Mouse (Mus musculus) hindbrain, embryonic 11.5 days (tissue): ENCODE data around the gene Polr3h. TPM values are rescaled to one million over a fixed set of nuclear protein-coding genes. Genes with fewer than 3 reads are reported as not detected.
"Not testable (repeated sequence)": the region's sequence is repeated elsewhere in the genome, so short reads cannot be mapped to it uniquely, and the experiment has no call there.

ENCODE experiments used
- ATAC-seq: fragments of 200-750 bp; cut with Nextera tagmentation; 2 replicates; pipeline ENCODE4 v1.8.0; 2017; ENCODE audit warnings: mild to moderate bottlenecking, moderate TSS enrichment, moderate library complexity; ENCODE audit not compliant: low FRiP score
- DNase-seq: peaks from one replicate; pipeline ENCODE4 v3.0.0-alpha.2; 2015; ENCODE audit warnings: low spot score
- H3K27ac ChIP-seq: fragments of 300-500 bp; sonication (generic); 2 replicates; pipeline ENCODE4 v1.5.1; 2014; ENCODE audit warnings: mild to moderate bottlenecking, low read depth, low read length
- H3K27me3 ChIP-seq: fragments of 300-500 bp; sonication (generic); 2 replicates; pipeline ENCODE4 v1.6.1; 2014; ENCODE audit warnings: mild to moderate bottlenecking, low read length, moderate library complexity, mixed read lengths; ENCODE audit not compliant: control insufficient read depth, insufficient read depth
- H3K36me3 ChIP-seq: fragments of 300-500 bp; sonication (generic); 2 replicates; pipeline ENCODE4 v1.6.1; 2014; ENCODE audit warnings: mild to moderate bottlenecking, low read length, moderate library complexity, mixed read lengths; ENCODE audit not compliant: control insufficient read depth, insufficient read depth
- H3K4me1 ChIP-seq: fragments of 300-500 bp; sonication (generic); replicated peaks from 2 replicates; pipeline ENCODE4 v1.6.1; 2014; ENCODE audit warnings: low read length, mixed read lengths; ENCODE audit not compliant: control insufficient read depth, insufficient read depth
- H3K4me2 ChIP-seq: fragments of 300-500 bp; sonication (generic); replicated peaks from 2 replicates; pipeline ENCODE4 v1.6.1; 2014; ENCODE audit warnings: mild to moderate bottlenecking, low read depth, low read length
- H3K4me3 ChIP-seq: fragments of 300-500 bp; sonication (generic); 2 replicates; pipeline ENCODE4 v1.5.1; 2014; ENCODE audit warnings: low read depth, low read length
- H3K9ac ChIP-seq: fragments of 300-500 bp; sonication (generic); 2 replicates; pipeline ENCODE4 v1.6.1; 2014; ENCODE audit warnings: low read depth, low read length
- H3K9me3 ChIP-seq: fragments of 300-500 bp; sonication (generic); 2 replicates; pipeline ENCODE4 v1.6.1; 2016; ENCODE audit warnings: low read length; ENCODE audit not compliant: control insufficient read depth
- WGBS: fragments of 180-500 bp; shearing (Covaris S2); extraction: QIAGEN DNeasy Blood & Tissue Kit; methylation state at CpG from one replicate; pipeline ENCODE4 v1.1.7; 2014; 5-methylcytosine and 5-hydroxymethylcytosine counted together
- polyA plus RNA-seq: library from polyadenylated mRNA; unstranded; fragments of >200 nt; fragmentation: Nextera tagmentation; extraction: Ambion mirVana; gene quantifications from 2 replicates; pipeline ENCODE4 v1.2.1, GENCODE M21; 2014

Gene Polr3h
- polyA plus RNA-seq, result 66.2 and 67.1 TPM in 2 replicates

GRCm38 (mm10) chr15:81925760-81926445 is at the start of gene Polr3h:
Gene Polr3h, minus strand, starts transcription at chr15:81926240.
- H3K9ac ChIP-seq, result peak within 1 kb of the TSS; percentile 64
- H3K4me2 ChIP-seq, result peak within 1 kb of the TSS; percentile 92
- no peaks in the 10 kb centered on the region for H3K27me3 ChIP-seq
- H3K4me3 ChIP-seq, result peak within 1 kb of the TSS; percentile 67
- peaks cover 6% of the 10 kb centered on the region for H3K4me1 ChIP-seq
- ATAC-seq (peak; percentile 94), DNase-seq (peak; percentile 99)
- H3K27ac ChIP-seq, result peak within 1 kb of the TSS; percentile 73
- no peaks in the 10 kb centered on the region for H3K36me3 ChIP-seq
- under 1% methylated on average over 54 of the region's 54 CpGs for WGBS
- no peaks in the 10 kb centered on the region for H3K9me3 ChIP-seq

GRCm38 (mm10) chr15:81975156-81975555 is 49.1 kb upstream of the Polr3h start:
- WGBS, result 93% methylated on average over 8 of the region's 8 CpGs
- not testable (repeated sequence) for H3K27ac ChIP-seq, H3K9me3 ChIP-seq, H3K27me3 ChIP-seq, DNase-seq, H3K4me3 ChIP-seq, H3K36me3 ChIP-seq, H3K4me2 ChIP-seq, H3K9ac ChIP-seq, ATAC-seq, H3K4me1 ChIP-seq

- H3K4me1 ChIP-seq, H3K9me3 ChIP-seq, H3K27ac ChIP-seq, H3K4me2 ChIP-seq, DNase-seq, H3K36me3 ChIP-seq, ATAC-seq, H3K4me3 ChIP-seq, H3K9ac ChIP-seq, H3K27me3 ChIP-seq: not testable (repeated sequence)
- 82% methylated on average over 4 of the region's 4 CpGs for WGBS
These were observed 44.5 kb upstream of the Polr3h start for GRCm38 (mm10) chr15:81970498-81970897.

GRCm38 (mm10) chr15:81969635-81970034 is 43.6 kb upstream of the Polr3h start:
- WGBS, result 81% methylated on average over 6 of the region's 6 CpGs
- not testable (repeated sequence) for H3K4me3 ChIP-seq, DNase-seq

GRCm38 (mm10) chr15:81969173-81969572 is 43.1 kb upstream of the Polr3h start:
- WGBS, result 78% methylated on average over 7 of the region's 7 CpGs
- no peak overlapping the region for H3K27ac ChIP-seq
- H3K4me2 ChIP-seq, result no peak overlapping the region
- ATAC-seq (no peak), DNase-seq (no peak)
- no peaks in the 10 kb centered on the region for H3K36me3 ChIP-seq
- no peaks in the 10 kb centered on the region for H3K27me3 ChIP-seq
- H3K4me3 ChIP-seq, result no peak overlapping the region
- H3K9ac ChIP-seq, result no peak overlapping the region
- no peaks in the 10 kb centered on the region for H3K9me3 ChIP-seq
- no peaks in the 10 kb centered on the region for H3K4me1 ChIP-seq

More at GRCm38 (mm10) chr15:81969635-81970034, 43.6 kb upstream of the Polr3h start:
- H3K9me3 ChIP-seq, H3K27me3 ChIP-seq, H3K27ac ChIP-seq, H3K4me2 ChIP-seq, ATAC-seq, H3K36me3 ChIP-seq, H3K9ac ChIP-seq, H3K4me1 ChIP-seq: not testable (repeated sequence)

GRCm38 (mm10) chr15:81968447-81968846 is 42.4 kb upstream of the Polr3h start:
- no peak for DNase-seq
- H3K27ac ChIP-seq, result no peak overlapping the region

GRCm38 (mm10) chr15:81967821-81968220 is 41.8 kb upstream of the Polr3h start:
- no peaks in the 10 kb centered on the region for H3K9me3 ChIP-seq
- H3K4me3 ChIP-seq, result no peak overlapping the region
- no peak overlapping the region for H3K9ac ChIP-seq
- WGBS, result 89% methylated on average over 5 of the region's 5 CpGs
- H3K27ac ChIP-seq, result no peak overlapping the region
- no peak for ATAC-seq
- H3K27me3 ChIP-seq, result no peaks in the 10 kb centered on the region
- no peak overlapping the region for H3K4me2 ChIP-seq
- H3K4me1 ChIP-seq, result no peaks in the 10 kb centered on the region
- no peak for DNase-seq
- H3K36me3 ChIP-seq, result no peaks in the 10 kb centered on the region

More at GRCm38 (mm10) chr15:81968447-81968846, 42.4 kb upstream of the Polr3h start:
- Histone ChIP-seq H3K9me3 (no peaks in the 10 kb centered on the region), H3K4me3 (no peak overlapping the region), H3K9ac (no peak overlapping the region), H3K27me3 (no peaks in the 10 kb centered on the region), H3K36me3 (no peaks in the 10 kb centered on the region), H3K4me1 (no peaks in the 10 kb centered on the region), H3K4me2 (no peak overlapping the region)
- WGBS, result 82% methylated on average over 2 of the region's 2 CpGs
- no peak for ATAC-seq

GRCm38 (mm10) chr15:81966062-81966829 is 40.2 kb upstream of the Polr3h start:
- WGBS, result 79% methylated on average over 11 of the region's 14 CpGs

More at GRCm38 (mm10) chr15:81966062-81966829, 40.2 kb upstream of the Polr3h start:
- H3K9ac ChIP-seq, result no peak overlapping the region
- H3K4me3 ChIP-seq, result no peak overlapping the region
- no peaks in the 10 kb centered on the region for H3K4me1 ChIP-seq
- H3K27me3 ChIP-seq, result no peaks in the 10 kb centered on the region
- H3K4me2 ChIP-seq, result no peak overlapping the region
- H3K27ac ChIP-seq, result no peak overlapping the region
- H3K36me3 ChIP-seq, result no peaks in the 10 kb centered on the region
- ATAC-seq (no peak), DNase-seq (no peak)
- H3K9me3 ChIP-seq, result no peaks in the 10 kb centered on the region
